Mouse (Mus musculus) 416B (cell line): ENCODE data around the gene P2ry14.

ENCODE experiments used
- DNase-seq: peaks from one replicate; pipeline ENCODE4 v3.0.0; 2011; ENCODE audit warnings: low read depth

P2ry14 gene

DNA sequence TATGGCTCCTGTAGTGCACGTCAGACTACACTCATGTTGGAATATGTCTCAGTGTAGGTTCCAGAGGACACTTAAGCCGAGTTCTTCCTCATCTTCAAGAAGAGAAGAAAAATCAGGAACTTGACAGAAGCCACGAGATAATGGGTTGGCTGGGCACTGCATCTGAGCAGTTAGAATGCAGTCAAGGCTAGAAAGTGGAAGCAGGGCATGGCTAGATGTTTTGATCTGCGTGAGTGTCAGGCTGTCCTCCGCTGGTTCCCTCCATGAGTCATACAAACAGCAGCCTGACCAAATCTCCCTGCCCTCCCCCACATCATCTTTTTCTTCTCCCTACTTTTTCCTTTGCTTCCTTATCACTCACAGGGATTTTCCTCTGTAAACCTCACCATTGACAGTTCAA is at the start of gene P2ry14:
P2ry14 (minus strand) TSS at position 195 of the 400 bp plus-strand sequence.
- DNase-seq, result peak; percentile 80

- no peak for DNase-seq
Observed at GRCm38 (mm10) chr3:59197329-59197948, 44.0 kb upstream of the P2ry14 start.

GRCm38 (mm10) chr3:59194938-59195337 is 41.5 kb upstream of the P2ry14 start, which contains the start of gene Gpr87:
Gpr87 (minus strand) TSS chr3:59195104.
- no peak for DNase-seq

DNA sequence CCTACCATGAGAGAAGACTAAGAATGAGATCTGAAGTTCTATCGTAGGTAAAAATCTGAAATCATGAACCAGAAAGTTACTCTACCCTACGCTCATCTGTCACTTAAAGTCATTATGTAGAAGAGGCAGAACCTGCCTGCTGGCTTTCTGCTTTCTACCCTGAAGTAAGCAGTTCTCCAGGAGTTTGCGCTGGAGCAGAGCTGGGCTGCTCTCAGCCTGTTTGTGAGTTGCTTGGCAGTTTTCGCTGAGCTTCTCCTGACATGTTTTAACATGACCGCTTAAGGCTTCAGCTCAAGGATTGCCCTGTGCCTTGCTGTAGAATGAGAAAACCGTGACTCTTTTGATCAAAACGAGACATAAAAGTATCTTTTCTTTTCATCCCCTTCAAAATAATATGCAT is 40.7 kb upstream of the P2ry14 start:
- no peak for DNase-seq

DNA sequence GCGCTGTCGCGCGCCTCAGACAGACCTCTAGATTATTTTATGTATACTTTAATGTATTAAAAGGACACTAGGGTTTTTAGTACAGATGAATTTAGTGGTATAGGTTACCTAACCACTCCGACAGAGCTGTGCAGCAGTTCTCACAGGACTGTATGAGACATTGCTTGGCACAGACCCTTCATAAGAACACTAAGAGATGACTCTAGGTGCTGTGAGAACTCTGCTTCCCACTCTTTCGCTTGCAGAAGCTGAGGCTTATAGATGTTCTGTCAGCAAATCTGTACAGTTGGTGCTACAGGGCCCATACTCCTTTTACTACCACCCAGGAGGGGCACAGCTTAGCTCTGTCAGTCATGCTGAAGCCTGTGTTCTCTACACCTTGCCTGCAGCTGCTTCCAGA is 38.3 kb upstream of the P2ry14 start:
- no peak for DNase-seq

- no peak for DNase-seq
Observed at GRCm38 (mm10) chr3:59187336-59187735, 33.9 kb upstream of the P2ry14 start.

- no peak for DNase-seq
Observed at GRCm38 (mm10) chr3:59185662-59186061, 32.2 kb upstream of the P2ry14 start.

GRCm38 (mm10) chr3:59182129-59182528 is 28.7 kb upstream of the P2ry14 start:
- no peak for DNase-seq

DNA sequence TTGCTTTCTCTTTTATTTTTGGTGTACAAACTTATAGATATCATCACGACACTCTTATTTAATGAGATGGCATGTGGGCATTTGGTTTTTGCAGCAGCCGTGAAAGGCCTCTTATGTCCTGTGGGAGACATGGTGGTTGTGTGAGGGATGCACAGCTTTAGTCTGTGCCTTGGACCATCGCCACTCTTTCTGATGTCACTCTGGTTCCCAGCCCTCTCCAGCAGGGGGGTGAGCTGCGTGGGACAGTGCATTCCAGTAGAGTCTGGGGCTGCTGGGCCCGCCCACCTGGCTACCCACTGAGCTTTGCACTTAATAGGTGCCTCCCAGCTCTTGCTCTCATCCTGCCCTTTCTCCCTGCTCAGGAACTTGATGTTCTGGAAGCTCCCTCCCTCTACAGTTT is 27.7 kb upstream of the P2ry14 start:
- DNase-seq, result no peak

GRCm38 (mm10) chr3:59176871-59177270 is 23.5 kb upstream of the P2ry14 start:
- no peak for DNase-seq

DNA sequence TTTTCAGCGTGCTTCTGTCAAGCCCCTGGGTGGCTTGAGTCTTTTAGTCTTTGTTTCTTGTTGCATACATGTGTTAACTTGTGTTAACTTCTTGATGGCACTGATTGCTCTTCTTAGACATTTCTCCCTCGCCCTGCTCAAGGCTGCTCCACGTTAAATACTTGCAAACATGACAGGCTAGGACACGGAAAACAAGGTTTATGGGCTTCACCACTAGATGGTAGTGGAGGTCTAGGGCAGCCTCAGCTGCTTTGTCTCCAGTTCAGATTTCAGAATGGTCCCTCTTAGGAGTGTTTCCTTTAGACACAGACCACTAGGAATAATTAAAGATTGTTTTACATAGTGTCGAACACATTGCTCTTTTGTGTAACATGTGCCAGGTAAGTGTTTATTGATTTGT is 21.8 kb upstream of the P2ry14 start:
- DNase-seq, result peak; percentile 72

DNA sequence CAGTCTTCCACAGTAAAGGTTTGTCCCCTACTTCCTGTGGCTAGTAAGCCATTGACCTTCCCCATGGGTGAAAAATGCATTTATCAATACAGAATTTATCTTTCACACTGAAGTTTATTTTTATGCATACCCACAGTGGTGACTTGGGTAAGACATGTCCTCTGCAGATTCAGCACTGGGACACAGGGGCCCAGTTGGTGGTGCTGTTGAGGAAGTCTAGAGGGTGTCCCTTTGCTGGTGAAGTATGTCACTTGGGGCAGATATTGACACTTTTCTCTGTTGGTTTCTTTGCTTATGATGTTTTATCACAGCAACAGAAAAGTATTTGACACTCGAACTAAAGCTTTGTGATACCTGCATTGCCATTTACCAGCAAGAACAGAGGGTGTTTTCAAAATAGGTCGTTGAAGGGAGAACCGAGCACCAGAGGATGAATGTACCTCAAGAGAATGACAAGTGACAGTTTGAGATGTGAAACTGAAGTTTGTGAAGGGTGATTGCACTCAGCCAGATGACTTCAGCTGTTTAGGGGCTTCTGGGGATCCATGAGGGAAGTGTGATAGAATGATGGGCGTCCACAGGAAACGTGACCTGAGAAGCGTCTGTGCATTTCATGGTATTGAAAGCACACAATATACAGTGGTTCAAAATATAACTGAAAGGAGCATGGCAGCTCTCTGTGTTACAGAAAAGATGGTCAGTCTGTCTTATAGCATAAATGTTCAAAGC is 21.2 kb upstream of the P2ry14 start:
- DNase-seq, result peak; percentile 43

- peak; percentile 53 for DNase-seq
Observed at GRCm38 (mm10) chr3:59169921-59170627, 16.7 kb upstream of the P2ry14 start.

DNA sequence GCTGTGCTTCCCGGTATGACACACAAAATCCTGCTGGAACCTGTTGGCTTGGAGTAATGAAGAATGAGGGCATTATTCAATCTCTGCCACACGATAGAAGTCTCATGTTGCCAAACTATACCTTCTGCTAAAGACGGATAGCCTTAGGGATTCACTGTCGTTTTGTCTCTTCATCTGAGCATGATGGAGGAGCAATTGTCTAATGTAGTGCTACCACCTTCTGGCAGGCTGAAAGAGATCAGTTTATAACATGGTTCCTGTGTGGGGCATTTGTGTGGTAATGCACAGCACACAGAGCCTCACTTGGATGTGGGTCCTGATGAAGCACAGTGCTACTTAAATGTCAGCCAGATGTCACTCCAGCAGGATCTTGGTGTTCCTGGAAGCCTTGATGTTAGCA is 15.8 kb upstream of the P2ry14 start:
- DNase-seq, result peak; percentile 64

GRCm38 (mm10) chr3:59168476-59168875 is 15.1 kb upstream of the P2ry14 start:
- DNase-seq, result peak; percentile 77

- peak; percentile 34 for DNase-seq
Observed at GRCm38 (mm10) chr3:59167417-59168054, 14.1 kb upstream of the P2ry14 start.

GRCm38 (mm10) chr3:59160465-59160864 is 7.0 kb upstream of the P2ry14 start:
- DNase-seq, result peak; percentile 53

- no peak for DNase-seq
Observed at GRCm38 (mm10) chr3:59157048-59157447, 3.6 kb upstream of the P2ry14 start.

DNA sequence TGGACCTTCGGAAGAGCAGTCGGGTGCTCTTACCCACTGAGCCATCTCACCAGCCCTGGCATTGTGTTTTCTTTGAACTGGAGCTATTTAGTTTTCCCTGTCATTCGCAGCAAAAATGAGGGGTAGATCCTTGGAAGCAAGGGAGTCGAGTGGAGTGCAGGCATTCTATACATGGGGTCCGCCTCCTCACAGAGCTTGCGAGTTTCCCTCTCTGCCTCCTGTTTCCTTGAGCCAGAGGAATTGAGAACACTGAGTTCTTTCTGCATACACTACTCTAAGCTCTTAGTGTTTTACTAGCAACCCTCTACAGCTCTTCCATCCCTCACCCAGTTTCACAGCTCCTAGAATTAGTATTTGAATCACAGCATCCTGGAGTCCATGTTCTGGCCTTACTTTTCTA is 2.0 kb upstream of the P2ry14 start:
- no peak for DNase-seq

GRCm38 (mm10) chr3:59154888-59155287 is 1.5 kb upstream of the P2ry14 start:
- peak; percentile 76 for DNase-seq

DNA sequence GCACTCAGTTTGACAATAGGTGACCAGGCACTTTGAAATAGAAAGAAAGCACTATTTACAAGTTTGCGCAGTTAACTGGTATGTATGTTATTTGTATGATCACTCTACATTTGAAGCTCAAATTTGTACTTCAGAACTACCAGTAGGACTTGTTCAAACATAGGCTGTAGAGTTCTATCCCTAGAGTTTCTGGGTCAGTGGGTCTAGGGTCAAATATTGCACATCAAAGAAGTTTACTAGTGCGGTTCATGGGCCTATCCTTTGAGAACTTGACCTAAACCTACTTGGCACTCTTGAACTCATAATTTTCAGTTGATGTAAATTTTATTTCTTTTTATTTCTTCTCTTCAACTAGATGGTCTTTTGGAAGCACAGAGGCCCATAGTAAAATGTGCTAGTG is 2.8 kb downstream of the P2ry14 start:
- no peak for DNase-seq

DNA sequence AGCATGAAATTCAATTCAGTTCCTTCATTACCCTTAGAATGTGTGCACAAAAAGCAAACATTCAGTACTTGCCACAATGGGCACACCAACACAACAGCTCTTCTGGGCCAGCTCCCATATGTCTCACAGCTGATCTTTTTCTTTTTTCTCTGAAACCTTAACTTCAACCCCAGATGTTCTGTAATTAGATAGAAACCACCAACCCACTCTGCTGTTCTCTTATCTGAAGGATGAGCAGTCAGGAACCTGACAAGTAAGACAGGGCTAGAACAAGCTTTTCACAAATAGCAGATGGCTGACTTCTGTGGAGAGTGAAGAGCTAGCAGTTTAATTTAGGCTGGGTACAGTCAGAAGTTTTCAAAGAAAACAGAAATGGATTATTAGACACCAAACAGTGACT is 3.8 kb downstream of the P2ry14 start:
- DNase-seq, result no peak

DNA sequence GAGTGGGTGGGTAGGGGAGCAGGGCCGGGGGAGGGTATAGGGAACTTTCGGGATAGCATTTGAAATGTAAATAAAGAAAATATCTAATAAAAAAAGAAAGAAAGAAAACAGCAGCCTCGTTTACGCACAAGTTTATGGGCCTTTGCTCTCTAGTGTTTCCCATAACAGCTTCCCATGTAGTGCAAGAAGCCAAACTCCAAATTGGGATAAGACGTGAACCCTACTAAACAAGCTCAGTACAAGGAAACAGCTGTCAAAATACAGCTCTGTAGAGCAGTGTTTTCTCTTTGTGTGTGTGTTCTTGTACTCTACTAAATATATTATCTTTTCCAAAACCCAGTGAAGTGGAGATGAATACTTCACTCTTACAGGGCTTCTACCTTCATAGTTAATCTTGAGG is 8.2 kb downstream of the P2ry14 start:
- DNase-seq, result no peak
